In genomic region chr9:32503995-32504451, GRCm38 (mm10) we compare ENCODE assay signal across 7 mouse cellular contexts. TPM values are rescaled to one million over a fixed set of nuclear protein-coding genes. Genes with fewer than 3 reads are reported as not detected.
DNase-seq lines count a peak whose midpoint lies in the region; ATAC-seq and TF ChIP-seq lines count a peak whose summit lies in the region.

No protein-coding gene starts in this region.

- no peak overlapping the region for H3K4me3 ChIP-seq in lung, postnatal 0 days (ENCODE audit: low read depth, low read length)
- H3K4me3 ChIP-seq in bone marrow, adult 2 months (replicated peaks; ENCODE audit: control insufficient read depth, low read depth, low read length) = no peak overlapping the region
- H3K4me3 ChIP-seq in intestine, postnatal 0 days (ENCODE audit: low read depth, low read length) = no peak overlapping the region
- H3K4me3 ChIP-seq in hindbrain, postnatal 0 days (ENCODE audit: low read length) = no peak overlapping the region

- TF ChIP-seq POLR2A in bone marrow, adult 2 months (IDR thresholded peaks at IDR 0.05; ENCODE audit: borderline replicate concordance, control insufficient read depth, low read depth, low read length) = no peak

- peak; percentile 34 for ATAC-seq in lung, postnatal 0 days
- ATAC-seq in intestine, postnatal 0 days = no peak
- no peak for ATAC-seq in hindbrain, postnatal 0 days

- 36% methylated on average over 11 of the region's 11 CpGs for WGBS in lung, postnatal 0 days
- WGBS in bone marrow, adult 2 months = 31% methylated on average over 11 of the region's 11 CpGs
- 58% methylated on average over 11 of the region's 11 CpGs for WGBS in intestine, postnatal 0 days
- WGBS in hindbrain, postnatal 0 days = 77% methylated on average over 11 of the region's 11 CpGs

- H3K27ac ChIP-seq in lung, postnatal 0 days (ENCODE audit: low read length) = no peak overlapping the region
- peak overlapping the region; percentile 72 for H3K27ac ChIP-seq in bone marrow, adult 2 months (ENCODE audit: control insufficient read depth, insufficient read depth, low read depth, low read length, poor library complexity)
- H3K27ac ChIP-seq in intestine, postnatal 0 days (ENCODE audit: low read depth, low read length) = 0 out of 2 replicates have a peak overlapping the region, but pooled peaks have one; percentile 21
- no peak overlapping the region for H3K27ac ChIP-seq in hindbrain, postnatal 0 days

- no peaks in the 10 kb centered on the region for H3K36me3 ChIP-seq in lung, postnatal 0 days (ENCODE audit: insufficient read depth, low read length)
- no peaks in the 10 kb centered on the region for H3K36me3 ChIP-seq in intestine, postnatal 0 days (ENCODE audit: control insufficient read depth, insufficient read depth)
- H3K36me3 ChIP-seq in hindbrain, postnatal 0 days (ENCODE audit: insufficient read depth, low read length) = no peaks in the 10 kb centered on the region

- H3K4me1 ChIP-seq in lung, postnatal 0 days (ENCODE audit: insufficient read depth, low read depth, low read length) = peaks cover 11% of the 10 kb centered on the region; the same call in 1 of the 2 replicates
- peaks cover 26% of the 10 kb centered on the region for H3K4me1 ChIP-seq in bone marrow, adult 2 months (ENCODE audit: control insufficient read depth, insufficient read depth, low read length)
- H3K4me1 ChIP-seq in intestine, postnatal 0 days (replicated peaks; ENCODE audit: control insufficient read depth, insufficient read depth, low read length) = no peaks in the 10 kb centered on the region
- H3K4me1 ChIP-seq in hindbrain, postnatal 0 days (ENCODE audit: insufficient read depth, low read length) = no peaks in the 10 kb centered on the region

- H3K9me3 ChIP-seq in lung, postnatal 0 days (ENCODE audit: low read length) = no peaks in the 10 kb centered on the region
- no peaks in the 10 kb centered on the region for H3K9me3 ChIP-seq in intestine, postnatal 0 days (ENCODE audit: control insufficient read depth)
- no peaks in the 10 kb centered on the region for H3K9me3 ChIP-seq in hindbrain, postnatal 0 days (ENCODE audit: low read length)

- no peak for DNase-seq in lung, postnatal 0 days (ENCODE audit: low spot score)
- DNase-seq in lung, postnatal 36 days = no peak
- DNase-seq in natural killer cell, adult 2 months (ENCODE audit: low spot score in 2 of 2) = peak; percentile 69 to 72
- DNase-seq in hindbrain, postnatal 0 days (ENCODE audit: low spot score) = no peak
- DNase-seq in left cerebral cortex, postnatal 4 days = no peak

- 0 out of 2 replicates have a peak, but pooled peaks have one; percentile 37 for TF ChIP-seq EP300 in lung, postnatal 0 days (IDR thresholded peaks at IDR 0.05)

- H3K27me3 ChIP-seq in lung, postnatal 0 days (replicated peaks; ENCODE audit: insufficient read depth, low read length) = no peaks in the 10 kb centered on the region
- H3K27me3 ChIP-seq in intestine, postnatal 0 days (replicated peaks; ENCODE audit: control insufficient read depth, insufficient read depth, low read length) = no peaks in the 10 kb centered on the region
- no peaks in the 10 kb centered on the region for H3K27me3 ChIP-seq in hindbrain, postnatal 0 days (ENCODE audit: insufficient read depth, low read length)

- no peak for TF ChIP-seq CTCF in lung, postnatal 0 days (IDR thresholded peaks at IDR 0.05)
- TF ChIP-seq CTCF in bone marrow, adult 2 months (IDR thresholded peaks at IDR 0.05; ENCODE audit: control insufficient read depth, insufficient read depth, low read length) = no peak
- no peak for TF ChIP-seq CTCF in intestine, postnatal 0 days (IDR thresholded peaks at IDR 0.05; ENCODE audit: low read depth)
- TF ChIP-seq CTCF in hindbrain, postnatal 0 days (IDR thresholded peaks at IDR 0.05; ENCODE audit: low read depth) = no peak

- intact Hi-C loops in left cerebral cortex, postnatal 4 days (cut with DNase I) = no loop called here

- H3K9ac ChIP-seq in lung, postnatal 0 days (replicated peaks; ENCODE audit: low read depth) = no peak overlapping the region
- H3K9ac ChIP-seq in intestine, postnatal 0 days (ENCODE audit: low read depth, low read length) = no peak overlapping the region
- no peak overlapping the region for H3K9ac ChIP-seq in hindbrain, postnatal 0 days (replicated peaks; ENCODE audit: low read length)

- no peak overlapping the region for H3K4me2 ChIP-seq in lung, postnatal 0 days (replicated peaks; ENCODE audit: low read depth, low read length)
- H3K4me2 ChIP-seq in intestine, postnatal 0 days (replicated peaks; ENCODE audit: low read depth) = no peak overlapping the region; the same call in 1 of the 2 replicates
- no peak overlapping the region for H3K4me2 ChIP-seq in hindbrain, postnatal 0 days (ENCODE audit: low read depth, low read length)

RNA-seq across cellular contexts. Expression of gene Fli1, which starts 38.6 kb away (rescaled TPM):
- 21.1 and 21.4 TPM in 2 replicates for polyA plus RNA-seq in lung, postnatal 0 days (2015; fragmentation: Nextera tagmentation; extraction: Ambion mirVana)
- 17.4 and 33.9 TPM in 2 replicates for polyA plus RNA-seq in bone marrow, adult 2 months (2011; ENCODE audit: insufficient read depth, insufficient read length, low replicate concordance, missing spikeins)
- polyA plus RNA-seq in intestine, postnatal 0 days (2015; fragmentation: Nextera tagmentation; extraction: Ambion mirVana) = 6.0 and 6.1 TPM in 2 replicates
- 6.9 and 10.8 TPM in 2 replicates for total RNA-seq in hindbrain, postnatal 0 days (2014; rRNA removed)
- polyA plus RNA-seq in hindbrain, postnatal 0 days (2015; fragmentation: Nextera tagmentation; extraction: Ambion mirVana) = 5.6 and 6.7 TPM in 2 replicates
- 1 to 10 TPM; 8.5 to 10.0 TPM for total RNA-seq in left cerebral cortex, postnatal 4 days (2021)

Comparison
In these comparisons a context has a peak if more than half of its experiments do, and no peak if none do; other contexts are left out.
1. DNase-seq: peak in natural killer cell, adult 2 months (2 of 2); none in lung, postnatal 0 days (single experiment), lung, postnatal 36 days (single experiment), hindbrain, postnatal 0 days (single experiment) and left cerebral cortex, postnatal 4 days (single experiment).
2. H3K27ac ChIP-seq: peak in bone marrow, adult 2 months (single experiment) and intestine, postnatal 0 days (single experiment); none in lung, postnatal 0 days (single experiment) and hindbrain, postnatal 0 days (single experiment).